Mouse (Mus musculus) CH12.LX (cell line): ENCODE results near the gene Cdyl2.

ENCODE experiments used
- CHD1 ChIP-seq: IDR thresholded peaks from 2 replicates; pipeline ENCODE4 v1.6.1; 2012; ENCODE audit warnings: low read depth, low read length, improper control_type of control experiment, inconsistent platforms
- CTCF ChIP-seq, 2 experiments: IDR thresholded peaks in 1 of 2; conservative IDR thresholded peaks in 1 of 2; 2 replicates each; pipeline ENCODE4 v1.5.1; 2011 to 2012; ENCODE audit warnings: low read depth in 2 of 2, low read length in 2 of 2, improper control_type of control experiment in 1 of 2, inconsistent platforms in 1 of 2, mild to moderate bottlenecking in 1 of 2, moderate library complexity in 1 of 2
- E2F4 ChIP-seq: IDR thresholded peaks from 2 replicates; pipeline ENCODE4 v1.6.1; 2011; ENCODE audit warnings: low read depth, low read length, improper control_type of control experiment; ENCODE audit not compliant: insufficient replicate concordance
- ELF1 ChIP-seq: IDR thresholded peaks from 2 replicates; pipeline ENCODE4 v1.6.1; 2014; ENCODE audit warnings: low read depth, mild to moderate bottlenecking, inconsistent platforms, low read length, improper control_type of control experiment
- EP300 ChIP-seq: IDR thresholded peaks from 2 replicates; pipeline ENCODE4 v1.6.1; 2011; ENCODE audit warnings: low read length, improper control_type of control experiment
- KAT2A ChIP-seq: IDR thresholded peaks from 2 replicates; pipeline ENCODE4 v1.6.1; 2012; ENCODE audit warnings: low read length, improper control_type of control experiment, inconsistent platforms; ENCODE audit not compliant: insufficient replicate concordance
- MAFK ChIP-seq: IDR thresholded peaks from 2 replicates; pipeline ENCODE4 v1.6.1; 2011; ENCODE audit warnings: low read length, improper control_type of control experiment; ENCODE audit not compliant: insufficient replicate concordance
- MAX ChIP-seq: IDR thresholded peaks from 2 replicates; pipeline ENCODE4 v1.6.1; 2011; ENCODE audit warnings: low read length, improper control_type of control experiment
- RAD21 ChIP-seq: IDR thresholded peaks from 2 replicates; pipeline ENCODE4 v1.6.1; 2011; ENCODE audit warnings: low read depth, mild to moderate bottlenecking, low read length, improper control_type of control experiment, moderate library complexity
- UBTF ChIP-seq: IDR thresholded peaks from 2 replicates; pipeline ENCODE4 v1.6.1; 2012; ENCODE audit warnings: low read depth, mild to moderate bottlenecking, inconsistent platforms, low read length, improper control_type of control experiment, moderate library complexity
- USF1 ChIP-seq: IDR thresholded peaks from 2 replicates; pipeline ENCODE4 v1.6.1; 2014; ENCODE audit warnings: low read depth, mild to moderate bottlenecking, inconsistent platforms, low read length, improper control_type of control experiment

GRCm38 (mm10) chr8:116635261-116635660 is 97.5 kb downstream of the Cdyl2 start:
- TF ChIP-seq EP300 (peak; percentile 85), USF1 (no peak), CHD1 (no peak), MAFK (peak; percentile 48; the same call in 1 of the 2 replicates), E2F4 (no peak), KAT2A (no peak), ELF1 (no peak), CTCF (conservative IDR thresholded peaks at IDR 0.05 in 1 of 2, IDR thresholded peaks at IDR 0.05 in 1 of 2; ENCODE audit: low read depth in 2 of 2, low read length in 2 of 2) (no peak), UBTF (no peak), MAX (no peak; the same call in 1 of the 2 replicates), RAD21 (peak; percentile 13)
